Mouse (Mus musculus): ENCODE data around the gene Pxdc1. TPM values are rescaled to one million over a fixed set of nuclear protein-coding genes. Genes with fewer than 3 reads are reported as not detected.

The Pxdc1 gene
- polyA plus RNA-seq, 2 experiments from 2014 or later: 0.33 TPM; not detected in 1

GRCm38 (mm10) chr13:34650953-34651352 is 2.3 kb downstream of the Pxdc1 start:
- ATAC-seq: no peak

GRCm38 (mm10) chr13:34650371-34650770 is 2.9 kb downstream of the Pxdc1 start:
- ATAC-seq: no peak

GRCm38 (mm10) chr13:34647751-34648150 is 5.5 kb downstream of the Pxdc1 start:
- ATAC-seq: no peak

DNA sequence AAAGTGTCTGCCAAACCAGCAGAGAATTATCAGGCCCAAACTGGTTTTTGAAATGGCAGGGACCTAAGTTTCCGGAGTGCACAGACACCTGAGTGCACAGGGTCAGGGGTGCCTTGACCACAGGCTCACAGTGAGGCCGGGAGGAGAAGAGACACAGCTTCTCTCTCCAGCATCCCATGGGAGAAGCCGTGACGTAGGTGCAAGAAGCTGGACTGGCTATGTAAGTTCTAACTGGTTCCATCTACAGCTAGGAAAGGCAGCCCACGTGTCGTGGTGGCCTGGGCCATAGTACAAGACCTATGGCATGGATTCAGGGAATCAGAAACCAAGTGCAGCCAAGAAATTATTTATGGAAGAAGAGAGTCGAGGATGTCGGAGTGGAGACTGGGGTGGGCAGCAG is 6.1 kb downstream of the Pxdc1 start:
- ATAC-seq: no peak

DNA sequence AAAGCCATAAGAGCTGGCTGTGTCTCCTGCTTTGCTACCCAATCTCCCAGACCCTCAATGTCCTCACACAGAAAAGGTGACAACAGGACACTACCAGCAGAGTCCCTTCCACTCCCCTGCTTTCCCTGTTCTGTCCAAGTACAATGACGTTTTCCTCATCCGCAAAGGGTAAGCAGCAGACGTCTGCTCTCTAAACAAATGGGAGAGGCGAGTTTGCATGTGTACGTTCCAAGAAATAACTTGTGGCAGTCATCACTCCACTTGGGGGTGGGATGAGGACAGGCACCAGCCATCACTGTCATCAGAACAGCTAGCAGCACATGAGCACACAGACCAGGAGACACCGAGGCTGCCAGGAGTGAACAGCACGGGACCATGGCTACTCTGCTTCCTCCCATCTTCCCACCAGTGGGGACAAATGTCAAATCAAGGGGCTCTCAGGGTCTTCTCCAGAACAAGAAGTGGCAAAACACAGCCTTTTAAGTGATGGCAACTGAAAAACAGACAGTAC is 7.0 kb downstream of the Pxdc1 start:
- ATAC-seq: no peak

DNA sequence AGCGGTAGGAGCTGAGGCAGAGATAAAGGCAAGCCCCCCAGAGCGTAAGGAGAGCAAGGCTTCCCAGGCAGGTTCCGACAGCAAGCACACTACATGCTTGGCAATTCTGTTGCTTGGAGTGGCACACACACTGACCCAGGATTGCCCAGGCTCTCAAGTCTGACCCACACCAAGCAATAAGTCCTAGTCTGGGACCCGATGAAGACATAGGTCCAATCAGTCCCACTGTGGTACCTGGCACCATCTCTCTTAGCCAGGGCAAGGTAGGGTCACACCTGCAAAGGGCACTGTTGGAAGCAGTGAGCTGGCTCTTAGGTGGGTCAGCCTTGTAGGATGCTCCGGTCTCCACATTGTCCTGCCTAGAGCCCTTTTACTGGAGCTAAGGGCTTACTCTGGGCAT is 7.8 kb downstream of the Pxdc1 start:
- ATAC-seq: no peak

- ATAC-seq: no peak
These were observed 8.9 kb downstream of the Pxdc1 start for GRCm38 (mm10) chr13:34644401-34644800.

- no peak for ATAC-seq
These were observed 9.4 kb downstream of the Pxdc1 start for GRCm38 (mm10) chr13:34643926-34644325.

GRCm38 (mm10) chr13:34642941-34643875 is 10.1 kb downstream of the Pxdc1 start:
- ATAC-seq: no peak

- no peak for ATAC-seq
These were observed 12.2 kb downstream of the Pxdc1 start for GRCm38 (mm10) chr13:34641066-34641465.

- ATAC-seq: no peak
These were observed 17.3 kb downstream of the Pxdc1 start for GRCm38 (mm10) chr13:34635978-34636377.

DNA sequence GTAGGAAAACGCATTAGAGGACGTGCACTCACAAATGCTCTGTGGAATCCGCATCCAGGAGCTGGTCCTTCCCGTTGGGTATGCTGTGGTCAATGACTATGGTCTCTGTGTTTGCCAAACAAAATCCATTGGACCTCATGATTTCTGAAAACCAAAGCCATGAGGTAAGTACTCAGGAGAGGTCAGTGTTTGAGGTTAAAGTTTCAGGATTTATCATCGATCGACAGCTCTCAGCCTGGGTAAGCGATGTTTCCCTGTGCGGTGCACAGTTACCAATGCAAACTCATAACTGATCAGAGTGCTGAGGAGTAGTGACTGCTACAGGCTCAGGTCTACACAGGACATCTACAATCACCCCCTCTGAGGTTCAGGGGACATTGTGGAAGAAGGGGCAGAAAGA is 23.0 kb downstream of the Pxdc1 start:
- no peak for ATAC-seq

DNA sequence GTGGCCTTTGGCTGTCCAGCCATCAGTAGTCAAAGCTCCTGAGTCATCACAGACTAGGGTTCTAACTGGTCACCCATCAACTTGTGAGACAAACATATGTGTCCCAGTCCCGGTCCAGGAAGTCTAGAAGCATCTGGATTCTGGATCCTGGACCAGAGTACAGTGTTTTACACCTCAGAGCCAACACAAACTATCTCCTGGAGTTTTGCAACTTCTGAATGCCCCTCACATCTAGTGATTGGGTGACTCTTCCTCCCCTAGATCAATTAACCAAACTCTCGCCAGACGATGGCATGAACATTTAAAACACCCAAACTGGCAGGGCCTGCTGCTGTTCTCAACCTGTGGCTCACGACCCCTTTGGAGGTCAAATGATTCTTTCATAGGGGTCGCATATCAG is 23.5 kb downstream of the Pxdc1 start:
- ATAC-seq: no peak

DNA sequence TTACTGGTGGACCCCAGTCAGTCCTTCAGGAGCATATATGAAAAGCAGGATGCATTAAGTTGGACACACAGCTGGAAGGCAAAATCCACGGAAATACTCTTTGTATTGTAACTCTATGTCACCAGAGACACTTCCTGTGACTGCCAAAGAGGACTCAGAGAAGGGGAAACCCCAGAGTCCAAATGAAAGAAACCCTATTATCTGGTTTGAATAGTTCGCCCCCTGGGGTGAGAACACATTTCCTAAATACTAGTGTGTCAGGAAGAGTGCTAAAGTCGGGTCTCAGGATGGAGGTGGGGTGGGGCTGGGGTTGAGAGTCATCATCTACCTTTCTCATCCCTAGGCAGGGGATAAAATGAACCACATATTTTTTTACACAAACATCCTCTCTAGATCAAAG is 25.8 kb downstream of the Pxdc1 start:
- no peak for ATAC-seq

DNA sequence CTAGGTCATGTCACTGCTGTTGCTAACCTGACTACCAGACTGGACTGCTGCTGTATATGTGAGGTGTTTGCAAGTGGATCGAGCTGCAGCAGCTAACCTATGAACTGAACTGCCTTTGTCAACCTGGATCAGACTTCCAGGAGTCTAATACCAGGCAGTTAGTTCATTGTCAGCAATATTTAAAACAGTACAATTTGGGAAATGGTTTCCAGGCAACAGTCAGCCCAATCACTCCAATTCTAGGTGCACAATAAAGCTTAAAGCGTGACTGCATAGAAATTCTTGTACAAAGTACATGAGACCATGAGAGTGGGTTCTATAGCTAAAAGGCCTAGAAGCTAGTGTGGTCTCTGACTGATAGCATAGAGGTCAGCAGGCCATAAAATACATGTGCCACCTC is 28.9 kb downstream of the Pxdc1 start:
- ATAC-seq: no peak

DNA sequence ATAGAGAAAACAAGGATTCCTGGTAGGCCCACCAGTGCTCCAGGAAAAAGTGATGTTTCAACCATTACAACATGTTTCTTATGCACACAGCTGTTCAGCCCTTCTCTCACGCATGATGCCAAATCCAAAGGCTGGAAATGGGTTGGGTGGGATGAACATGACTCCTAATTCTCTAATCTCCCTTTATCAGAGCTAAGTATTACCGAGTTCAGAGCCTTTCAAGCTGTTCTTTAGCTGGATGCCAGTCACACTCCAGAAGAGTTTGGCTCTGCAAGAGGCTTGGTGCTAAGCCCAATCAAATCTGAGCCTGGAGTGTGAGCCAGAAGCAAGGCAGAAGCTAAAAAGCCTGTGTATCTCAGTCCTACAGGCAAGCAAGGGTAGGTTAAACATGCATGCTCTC is 40.9 kb downstream of the Pxdc1 start:
- no peak for ATAC-seq

DNA sequence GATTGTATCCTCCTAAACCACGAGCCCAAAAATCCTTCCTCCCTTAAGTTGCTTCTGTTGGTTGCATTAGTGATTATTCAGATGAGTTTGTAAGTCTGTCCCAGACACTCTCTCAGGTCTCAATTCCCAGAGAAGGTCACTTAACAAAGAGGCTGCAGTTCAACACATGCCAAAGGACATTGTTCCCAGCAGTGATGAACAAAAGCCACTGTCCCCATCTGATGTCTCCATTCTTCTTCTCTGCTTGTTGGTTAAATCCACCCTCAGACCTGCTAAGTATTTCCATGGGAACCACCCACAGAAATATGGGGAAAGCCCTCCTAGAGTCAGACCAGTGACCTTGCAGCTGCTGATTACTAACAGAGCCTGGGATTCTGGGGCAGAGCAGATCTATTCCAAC is 43.6 kb downstream of the Pxdc1 start:
- no peak for ATAC-seq

DNA sequence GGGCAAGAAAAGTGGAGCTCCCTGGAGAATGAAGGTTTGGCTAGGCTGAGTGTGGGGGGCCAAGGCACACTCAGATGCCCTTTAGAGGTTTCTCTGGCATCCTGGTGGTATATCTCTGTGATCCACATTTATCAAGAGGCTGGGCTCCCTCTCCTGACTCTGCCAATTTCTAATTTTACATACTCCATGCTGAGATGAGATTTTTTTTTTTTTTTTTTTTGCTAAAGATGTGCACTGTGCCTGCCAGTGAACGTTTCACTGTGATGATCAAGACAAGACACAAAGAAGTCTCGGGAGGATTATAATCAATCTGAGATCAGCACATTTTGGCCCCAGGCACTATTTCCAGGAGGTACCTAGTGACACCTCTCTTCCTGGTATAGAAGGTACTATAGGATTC is 46.2 kb downstream of the Pxdc1 start:
- no peak for ATAC-seq

DNA sequence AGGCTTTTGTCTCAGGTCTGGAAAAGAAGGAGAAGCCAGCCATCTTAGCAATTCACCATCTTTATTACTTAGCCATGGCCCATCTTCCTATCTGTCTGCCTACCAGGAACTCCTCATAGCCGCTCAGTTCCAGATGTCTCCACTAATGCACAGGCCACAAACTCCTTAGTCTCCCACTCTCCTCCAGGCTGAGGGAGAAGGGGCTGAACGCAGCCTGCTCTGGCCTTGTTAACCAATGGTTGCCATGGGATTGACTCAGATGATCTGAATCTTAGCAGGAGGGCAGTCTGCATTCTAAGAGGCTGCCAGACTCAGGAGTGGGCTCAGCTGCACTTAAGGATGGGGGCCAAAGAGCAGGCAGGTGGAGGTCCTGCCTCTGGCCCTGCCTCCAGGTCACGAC is 47.4 kb downstream of the Pxdc1 start:
- ATAC-seq: no peak

GRCm38 (mm10) chr13:34605206-34605605 is 48.1 kb downstream of the Pxdc1 start:
- no peak for ATAC-seq

- ATAC-seq: no peak
These were observed 48.9 kb downstream of the Pxdc1 start for GRCm38 (mm10) chr13:34604406-34604805.

GRCm38 (mm10) chr13:34602757-34603156 is 50.5 kb downstream of the Pxdc1 start:
- no peak for ATAC-seq

DNA sequence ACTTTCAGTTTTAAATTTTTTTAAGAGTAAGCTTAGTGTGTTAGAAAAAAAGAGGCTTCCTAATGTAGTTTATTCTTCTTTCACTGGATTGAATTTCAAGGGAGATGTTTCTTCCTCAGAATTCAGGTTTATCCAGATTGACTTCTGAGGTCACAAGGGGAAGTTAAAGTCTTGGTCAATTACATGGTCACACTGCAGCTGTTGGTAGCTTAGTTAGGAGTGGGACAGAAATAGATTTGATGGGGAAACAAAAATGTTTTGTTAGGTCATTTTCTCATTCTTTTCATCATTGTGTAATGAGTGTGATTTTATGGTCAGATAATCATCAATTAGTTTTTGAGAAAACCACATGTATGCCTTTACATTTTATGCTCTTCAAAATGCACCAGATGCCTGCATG is 56.5 kb downstream of the Pxdc1 start:
- ATAC-seq: no peak
